Mouse (Mus musculus) liver, embryonic 14.5 days (tissue): ENCODE results near the gene Acvr1. TPM values are rescaled to one million over a fixed set of nuclear protein-coding genes. Genes with fewer than 3 reads are reported as not detected.

ENCODE experiments used
- ATAC-seq: fragments of 200-750 bp; cut with Nextera tagmentation; 2 replicates; pipeline ENCODE4 v1.8.0; 2017; ENCODE audit warnings: moderate number of reproducible peaks, mild to moderate bottlenecking, moderate library complexity; ENCODE audit not compliant: insufficient read depth
- DNase-seq, 3 experiments: peaks; one replicate each; pipeline ENCODE4 v3.0.0-alpha.2; 2012 to 2013; ENCODE audit warnings: low read depth in 3 of 3, low spot score in 3 of 3
- H3K27ac ChIP-seq: fragments of 300-500 bp; sonication (generic); 2 replicates; pipeline ENCODE4 v1.5.1; 2014; ENCODE audit warnings: moderate library complexity, mild to moderate bottlenecking, control low read depth, inconsistent platforms
- H3K27me3 ChIP-seq: fragments of 300-500 bp; sonication (generic); 2 replicates; pipeline ENCODE4 v1.6.1; 2014; ENCODE audit warnings: mild to moderate bottlenecking, low read length, moderate library complexity; ENCODE audit not compliant: control insufficient read depth, insufficient read depth
- H3K36me3 ChIP-seq: fragments of 300-500 bp; sonication (generic); replicated peaks from 2 replicates; pipeline ENCODE4 v1.6.1; 2014; ENCODE audit warnings: low read depth; ENCODE audit not compliant: control insufficient read depth, insufficient read depth
- H3K4me1 ChIP-seq, 2 experiments: fragments of 200-500 bp in 1 of 2; fragments of 300-500 bp in 1 of 2; sonication (generic) in 1 of 2; replicated peaks; 2 replicates each; pipeline ENCODE4 v1.6.1; 2012 to 2014; ENCODE audit warnings: antibody characterized with exemption in 1 of 2, inconsistent platforms in 1 of 2, low read length in 1 of 2; ENCODE audit not compliant: control insufficient read depth in 2 of 2, insufficient read depth in 2 of 2
- H3K4me2 ChIP-seq: fragments of 300-500 bp; sonication (generic); 2 replicates; pipeline ENCODE4 v1.6.1; 2014; ENCODE audit warnings: low read depth, mild to moderate bottlenecking, control low read depth, moderate library complexity
- H3K4me3 ChIP-seq, 2 experiments: fragments of 200-500 bp in 1 of 2; fragments of 300-500 bp in 1 of 2; sonication (generic) in 1 of 2; 2 replicates each; pipeline ENCODE4 v1.5.1; 2012 to 2014; ENCODE audit warnings: low read depth in 2 of 2, low read length in 2 of 2, mild to moderate bottlenecking in 2 of 2, control low read depth in 1 of 2, inconsistent platforms in 1 of 2, moderate library complexity in 1 of 2; ENCODE audit not compliant: insufficient read depth in 1 of 2
- H3K9ac ChIP-seq: fragments of 300-500 bp; sonication (generic); replicated peaks from 2 replicates; pipeline ENCODE4 v1.6.1; 2014; ENCODE audit warnings: mild to moderate bottlenecking, control low read depth, moderate library complexity
- H3K9me3 ChIP-seq: fragments of 300-500 bp; sonication (generic); 2 replicates; pipeline ENCODE4 v1.6.1; 2016; ENCODE audit warnings: low read length, mixed read lengths; ENCODE audit not compliant: control insufficient read depth
- CTCF ChIP-seq: IDR thresholded peaks from 2 replicates; pipeline ENCODE4 v1.5.1; 2016; ENCODE audit warnings: antibody characterized with exemption, low read depth, control low read depth
- EP300 ChIP-seq: IDR thresholded peaks from 2 replicates; pipeline ENCODE4 v1.6.1; 2016; ENCODE audit warnings: antibody characterized with exemption, low read depth
- WGBS: fragments of 180-500 bp; shearing (Covaris S2); extraction: QIAGEN DNeasy Blood & Tissue Kit; methylation state at CpG from one replicate; pipeline ENCODE4 v1.1.7; 2014; ENCODE audit not compliant: insufficient replicate concordance; 5-methylcytosine and 5-hydroxymethylcytosine counted together
- polyA plus RNA-seq, 2 experiments: library from polyadenylated mRNA; depleted of rRNA in 1 of 2; stranded (reverse) in 1 of 2; unstranded in 1 of 2; fragments of >200 nt; fragmentation: Nextera tagmentation in 1 of 2; extraction: Ambion mirVana in 1 of 2; gene quantifications; 2 replicates each; pipeline versions ENCODE4 v1.2.1 to v1.2.3; 2012 to 2014

Gene Acvr1
- polyA plus RNA-seq, 2 experiments = 2.0 to 3.3 TPM

DNA sequence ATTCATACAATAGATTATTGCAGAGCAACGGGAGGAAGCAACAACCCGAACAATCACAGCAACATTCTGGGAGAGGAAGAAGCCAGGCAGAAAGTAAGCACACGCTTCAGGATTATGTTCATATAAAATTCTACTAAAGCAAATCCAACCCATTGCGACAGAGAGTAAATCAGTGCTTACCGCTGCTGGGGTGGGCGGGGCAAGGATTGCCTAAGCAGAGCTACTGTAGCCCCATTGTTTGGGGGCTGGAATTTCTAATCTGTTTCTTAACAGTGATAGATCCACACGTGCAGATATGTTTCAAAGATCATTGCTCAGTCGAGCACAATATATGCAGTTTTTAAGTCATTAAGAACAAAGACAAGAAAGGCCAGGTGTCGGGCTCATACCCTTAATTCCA, 149.3 kb downstream of the Acvr1 start:
- WGBS = 63% methylated on average over 9 of the region's 9 CpGs
- H3K9me3 ChIP-seq = no peaks in the 10 kb centered on the region
- H3K4me1 ChIP-seq = no peaks in the 10 kb centered on the region
- H3K4me2 ChIP-seq = no peak overlapping the region
- H3K36me3 ChIP-seq = no peaks in the 10 kb centered on the region
- no peak overlapping the region for H3K4me3 ChIP-seq
- no peak overlapping the region for H3K27ac ChIP-seq
- DNase-seq = no peak
- H3K9ac ChIP-seq = no peak overlapping the region
- TF ChIP-seq EP300 = no peak
- TF ChIP-seq CTCF = no peak
- ATAC-seq = no peak
- no peaks in the 10 kb centered on the region for H3K27me3 ChIP-seq

DNA sequence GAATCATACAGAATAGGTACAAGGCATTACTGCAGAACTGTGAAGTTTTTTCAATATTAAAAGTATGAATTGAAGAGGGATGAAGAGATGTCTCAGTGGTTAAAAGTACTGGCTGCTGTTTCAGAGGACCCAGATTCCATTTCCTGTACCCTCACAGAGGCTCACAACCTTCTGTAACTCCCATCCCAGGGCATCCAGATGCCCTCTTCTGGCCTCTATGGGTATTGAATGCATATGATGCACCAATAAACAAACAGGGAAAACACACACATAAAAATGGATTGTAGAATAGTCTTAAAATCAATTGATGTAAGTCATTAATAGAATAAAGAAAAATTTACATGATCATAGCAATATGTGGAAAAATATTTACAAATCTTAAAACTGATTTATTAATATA, 151.9 kb downstream of the Acvr1 start:
- DNase-seq (no peak), ATAC-seq (no peak)
- Histone ChIP-seq H3K36me3 (no peaks in the 10 kb centered on the region), H3K4me3 (no peak overlapping the region), H3K4me1 (no peaks in the 10 kb centered on the region), H3K9ac (no peak overlapping the region), H3K9me3 (no peaks in the 10 kb centered on the region), H3K27ac (no peak overlapping the region), H3K4me2 (no peak overlapping the region), H3K27me3 (no peaks in the 10 kb centered on the region)
- no peak for TF ChIP-seq EP300
- TF ChIP-seq CTCF = peak; percentile 29; the same call in 1 of the 2 replicates

DNA sequence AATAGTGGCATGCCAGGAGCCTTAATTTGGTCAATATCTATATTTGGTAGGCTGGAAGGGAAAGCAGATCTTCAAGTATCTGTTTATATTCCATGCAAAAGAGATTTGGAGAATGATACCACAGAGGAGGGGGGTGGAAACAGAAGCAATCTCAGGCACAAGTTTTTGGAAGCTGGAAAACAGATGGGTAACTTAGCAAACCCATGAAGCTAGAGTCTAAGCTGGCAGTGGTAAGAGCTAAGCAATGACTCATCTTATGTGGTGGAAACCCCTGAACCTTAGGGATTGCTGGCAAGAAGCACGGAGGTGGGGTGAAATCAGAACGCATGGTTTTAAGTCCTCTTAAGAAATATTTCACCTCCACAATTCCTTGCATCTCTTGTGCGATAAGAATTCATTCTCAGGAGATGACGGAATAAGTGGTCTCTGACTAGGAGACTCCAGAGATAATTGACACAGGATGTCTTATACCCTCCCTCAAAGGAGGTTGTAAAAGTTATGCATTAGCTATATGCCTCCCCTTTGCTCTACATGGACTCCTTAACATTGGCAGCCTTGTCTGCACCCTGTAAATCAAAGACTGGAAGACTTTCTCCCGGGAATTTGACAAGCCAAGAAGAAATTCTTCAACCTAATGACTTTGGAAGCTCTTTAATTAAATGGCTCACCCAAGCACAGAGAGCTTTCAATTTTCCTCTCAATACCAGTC, 157.9 kb downstream of the Acvr1 start:
- Histone ChIP-seq H3K36me3 (no peaks in the 10 kb centered on the region), H3K4me3 (no peak overlapping the region), H3K4me1 (no peaks in the 10 kb centered on the region), H3K9ac (no peak overlapping the region), H3K9me3 (no peaks in the 10 kb centered on the region), H3K4me2 (no peak overlapping the region), H3K27me3 (no peaks in the 10 kb centered on the region), H3K27ac (no peak overlapping the region)
- WGBS = 70% methylated on average over 5 of the region's 5 CpGs
- no peak for DNase-seq
- no peak for ATAC-seq
- TF ChIP-seq EP300 (no peak), CTCF (no peak)

DNA sequence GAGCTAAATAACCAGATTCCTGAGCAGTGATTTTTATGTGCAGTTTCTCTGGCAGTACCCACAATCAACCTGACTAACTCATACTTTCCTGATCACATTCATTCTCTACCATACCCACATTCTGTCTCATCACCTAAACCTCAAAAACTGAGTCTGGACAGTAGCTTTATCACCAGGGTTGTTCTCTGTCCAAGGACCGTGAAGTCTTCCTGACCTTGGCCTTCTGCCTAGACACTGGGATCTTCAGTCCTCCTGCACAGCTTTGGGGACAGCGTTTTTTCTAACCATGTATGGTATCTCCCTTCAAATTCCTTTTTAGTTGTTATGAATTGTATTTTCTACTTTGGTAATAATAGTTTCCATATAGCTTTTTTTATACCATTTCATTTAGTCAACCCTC, 163.5 kb downstream of the Acvr1 start:
- no peak overlapping the region for H3K9ac ChIP-seq
- WGBS = 63% methylated on average over 2 of the region's 2 CpGs
- no peak overlapping the region for H3K27ac ChIP-seq
- H3K36me3 ChIP-seq = no peaks in the 10 kb centered on the region
- H3K9me3 ChIP-seq = no peaks in the 10 kb centered on the region
- no peak overlapping the region for H3K4me2 ChIP-seq
- no peaks in the 10 kb centered on the region for H3K27me3 ChIP-seq
- no peak overlapping the region for H3K4me3 ChIP-seq
- H3K4me1 ChIP-seq = no peaks in the 10 kb centered on the region
- ATAC-seq = no peak
- no peak for DNase-seq
- TF ChIP-seq CTCF (no peak), EP300 (no peak)

DNA sequence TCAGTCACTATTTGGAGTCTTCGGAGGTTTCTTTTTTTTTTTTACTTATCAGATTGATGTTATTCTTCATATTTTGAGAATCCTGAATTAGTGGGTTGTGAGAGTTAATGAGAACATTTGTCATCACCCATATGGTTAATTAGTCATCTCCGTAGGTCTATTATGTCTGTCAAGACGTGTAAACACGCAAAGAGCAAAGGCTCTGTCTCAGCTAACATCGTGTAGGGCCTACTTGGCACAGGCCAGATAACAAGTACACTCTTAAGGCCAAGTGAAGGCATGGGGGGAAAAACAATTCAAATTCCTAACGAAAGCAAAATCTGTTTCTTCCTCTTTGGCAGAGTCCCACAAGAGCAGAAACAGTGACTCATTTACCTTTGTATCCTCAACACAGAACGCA, 178.4 kb downstream of the Acvr1 start:
- Histone ChIP-seq H3K27me3 (no peaks in the 10 kb centered on the region), H3K9me3 (no peaks in the 10 kb centered on the region), H3K36me3 (no peaks in the 10 kb centered on the region), H3K4me2 (no peak overlapping the region), H3K4me1 (no peaks in the 10 kb centered on the region), H3K4me3 (no peak overlapping the region), H3K27ac (no peak overlapping the region), H3K9ac (no peak overlapping the region)
- DNase-seq (no peak), ATAC-seq (no peak)
- TF ChIP-seq EP300 = no peak
- TF ChIP-seq CTCF = no peak
- 77% methylated on average over 7 of the region's 7 CpGs for WGBS
